ENCODE assay signal across 10 mouse cellular contexts in genomic region chr11:99162972-99163686, GRCm38 (mm10). TPM values are rescaled to one million over a fixed set of nuclear protein-coding genes. Genes with fewer than 3 reads are reported as not detected.
DNase-seq lines count a peak whose midpoint lies in the region; ATAC-seq and TF ChIP-seq lines count a peak whose summit lies in the region.
"Had no signal": no experiment of that assay in that cellular context is flagged by ENCODE, and none has a peak within 500 bp of the region (broad histone marks: within the 10 kb centered on the region; RNA-seq: fewer than 3 reads in every experiment).

No protein-coding gene starts in this region.

- H3K4me2 ChIP-seq in forebrain, embryonic 15.5 days (replicated peaks) = no peak overlapping the region
- H3K4me2 ChIP-seq: embryonic facial prominence, embryonic 13.5 days; liver, embryonic 13.5 days had no signal

- no peaks in the 10 kb centered on the region for H3K27me3 ChIP-seq in spleen, adult 2 months (ENCODE audit: control insufficient read depth, insufficient read depth, low read length)
- H3K27me3 ChIP-seq in forebrain, embryonic 15.5 days = no peaks in the 10 kb centered on the region
- H3K27me3 ChIP-seq: embryonic facial prominence, embryonic 13.5 days; liver, embryonic 13.5 days had no signal

- no peaks in the 10 kb centered on the region for H3K36me3 ChIP-seq in spleen, adult 2 months (ENCODE audit: control insufficient read depth, insufficient read depth, low read length)
- H3K36me3 ChIP-seq in forebrain, embryonic 15.5 days = no peaks in the 10 kb centered on the region
- H3K36me3 ChIP-seq: embryonic facial prominence, embryonic 13.5 days; liver, embryonic 13.5 days had no signal

- H3K4me3 ChIP-seq in spleen, adult 2 months (ENCODE audit: extremely low read depth, insufficient read depth, insufficient read length) = no peak overlapping the region
- H3K4me3 ChIP-seq in forebrain, embryonic 15.5 days = no peak overlapping the region
- H3K4me3 ChIP-seq: embryonic facial prominence, embryonic 13.5 days; liver, embryonic 13.5 days had no signal

- TF ChIP-seq POLR2A in spleen, adult 2 months (IDR thresholded peaks at IDR 0.05; ENCODE audit: low read depth, low read length) = peak; percentile 76

- H3K27ac ChIP-seq in spleen, adult 2 months (ENCODE audit: insufficient read depth, low read length) = peak overlapping the region; percentile 89
- H3K27ac ChIP-seq in forebrain, embryonic 15.5 days (replicated peaks) = no peak overlapping the region
- H3K27ac ChIP-seq: embryonic facial prominence, embryonic 13.5 days; liver, embryonic 13.5 days had no signal

- DNase-seq in A20 (ENCODE audit: low read depth, low spot score) = peak; percentile 69
- peak; percentile 84 to 85 for DNase-seq in spleen, adult 2 months (ENCODE audit: low read depth in 1 of 2, low spot score in 2 of 2)
- DNase-seq in right cerebral cortex, postnatal 4 days = no peak
- DNase-seq: liver, embryonic 13.5 days had no signal

- peak; percentile 84 for ATAC-seq in CD4-positive, CD25-positive, alpha-beta regulatory T cell, adult 4 months
- peak; percentile 82 for ATAC-seq in inflammation-experienced regulatory T-cells, adult 6 months
- ATAC-seq in forebrain, embryonic 15.5 days (replicated peaks) = no peak
- ATAC-seq in cerebellum, adult (ENCODE audit: insufficient number of reproducible peaks, low FRiP score, low TSS enrichment) = no peak
- ATAC-seq: midbrain, embryonic 16.5 days had no signal

- H3K4me1 ChIP-seq in spleen, adult 2 months (ENCODE audit: control insufficient read depth, insufficient read depth, insufficient read length) = peaks cover 55% of the 10 kb centered on the region; the same call in 1 of the 2 replicates
- H3K4me1 ChIP-seq in forebrain, embryonic 15.5 days = no peaks in the 10 kb centered on the region
- H3K4me1 ChIP-seq: liver, embryonic 13.5 days had no signal

- TF ChIP-seq CTCF in spleen, adult 2 months (IDR thresholded peaks at IDR 0.05; ENCODE audit: extremely low read depth, insufficient read depth, insufficient read length, insufficient replicate concordance) = no peak

- no peaks in the 10 kb centered on the region for H3K9me3 ChIP-seq in forebrain, embryonic 15.5 days
- H3K9me3 ChIP-seq: embryonic facial prominence, embryonic 13.5 days; liver, embryonic 13.5 days had no signal

- 30% methylated on average over 10 of the region's 10 CpGs for WGBS in spleen, adult 2 months
- 81% methylated on average over 10 of the region's 10 CpGs for WGBS in forebrain, embryonic 15.5 days

- no peak overlapping the region for H3K9ac ChIP-seq in forebrain, embryonic 15.5 days (replicated peaks)
- H3K9ac ChIP-seq: embryonic facial prominence, embryonic 13.5 days; liver, embryonic 13.5 days had no signal

RNA-seq across cellular contexts. Expression of gene Ccr7, which starts 8.3 kb away (rescaled TPM):
- polyA plus RNA-seq in CD4-positive, CD25-positive, alpha-beta regulatory T cell, adult 4 months (2017; shearing (Covaris generic)) = 100 to 1,000 TPM; 277 to 361 TPM
- 100 to 1,000 TPM in 2 of 3 experiments, 10 to 100 TPM in 1; 16.6 to 295 (median 286) TPM for polyA plus RNA-seq in inflammation-experienced regulatory T-cells, adult 6 months (2017; shearing (Covaris generic))
- polyA plus RNA-seq in spleen, adult 2 months (2012; rRNA removed) = 135 and 194 TPM in 2 replicates
- polyA plus RNA-seq in forebrain, embryonic 15.5 days (2015; fragmentation: Nextera tagmentation; extraction: Ambion mirVana) = not detected in 2 replicates

Comparison
In these comparisons a context has a peak if more than half of its experiments do, and no peak if none do; other contexts are left out.
1. ATAC-seq: peak in CD4-positive, CD25-positive, alpha-beta regulatory T cell, adult 4 months (single experiment) and inflammation-experienced regulatory T-cells, adult 6 months (single experiment); none in forebrain, embryonic 15.5 days (single experiment) and cerebellum, adult (single experiment).
2. RNA of gene Ccr7, which starts 8.3 kb away (polyA plus RNA-seq): 277 to 361 TPM in CD4-positive, CD25-positive, alpha-beta regulatory T cell, adult 4 months, 16.6 to 295 TPM in inflammation-experienced regulatory T-cells, adult 6 months and 135 to 194 TPM in spleen, adult 2 months; not detected in forebrain, embryonic 15.5 days; every median in the first group is over 10 times any median in the second.